In genomic region chr15:5155093-5155492, GRCm38 (mm10) we compare ENCODE assay signal across 21 mouse cellular contexts. TPM values are rescaled to one million over a fixed set of nuclear protein-coding genes. Genes with fewer than 3 reads are reported as not detected.
A peak's percentile ranks its signal among the peaks of the same experiment; 100 is the strongest.
DNase-seq lines count a peak whose midpoint lies in the region; ATAC-seq and TF ChIP-seq lines count a peak whose summit lies in the region.
"Had no signal": no experiment of that assay in that cellular context is flagged by ENCODE, and none has a peak within 500 bp of the region (broad histone marks: within the 10 kb centered on the region; RNA-seq: fewer than 3 reads in every experiment).

No protein-coding gene starts in this region.

- H3K36me3 ChIP-seq in G1E (replicated peaks) = peaks cover 55% of the 10 kb centered on the region
- no peaks in the 10 kb centered on the region for H3K36me3 ChIP-seq in intestine, embryonic 15.5 days
- H3K36me3 ChIP-seq in liver, embryonic 14.5 days (replicated peaks; ENCODE audit: control insufficient read depth, insufficient read depth, low read depth) = no peaks in the 10 kb centered on the region
- H3K36me3 ChIP-seq: forebrain, embryonic 10.5 days; neural tube, embryonic 13.5 days had no signal

- H3K27me3 ChIP-seq in G1E (ENCODE audit: insufficient read depth, low read length) = no peaks in the 10 kb centered on the region
- H3K27me3 ChIP-seq in intestine, embryonic 15.5 days (replicated peaks) = no peaks in the 10 kb centered on the region
- H3K27me3 ChIP-seq in liver, embryonic 14.5 days (ENCODE audit: control insufficient read depth, insufficient read depth, low read length) = no peaks in the 10 kb centered on the region
- H3K27me3 ChIP-seq: neural tube, embryonic 13.5 days had no signal

- no peak overlapping the region for H3K9ac ChIP-seq in intestine, embryonic 15.5 days
- H3K9ac ChIP-seq in liver, embryonic 14.5 days (replicated peaks) = no peak overlapping the region
- H3K9ac ChIP-seq: forebrain, postnatal 0 days; neural tube, embryonic 13.5 days had no signal

- no peaks in the 10 kb centered on the region for H3K9me3 ChIP-seq in G1E (replicated peaks)
- no peaks in the 10 kb centered on the region for H3K9me3 ChIP-seq in intestine, embryonic 15.5 days
- no peaks in the 10 kb centered on the region for H3K9me3 ChIP-seq in liver, embryonic 14.5 days (ENCODE audit: control insufficient read depth, low read length)
- H3K9me3 ChIP-seq: forebrain, embryonic 10.5 days; heart, embryonic 10.5 days; neural tube, embryonic 13.5 days had no signal

- TF ChIP-seq EP300 in liver, embryonic 14.5 days (IDR thresholded peaks at IDR 0.05; ENCODE audit: low read depth) = no peak

- H3K4me1 ChIP-seq in G1E (ENCODE audit: insufficient read depth, low read depth, low read length) = peaks cover 71% of the 10 kb centered on the region
- H3K4me1 ChIP-seq in intestine, embryonic 15.5 days (replicated peaks) = peaks cover 9% of the 10 kb centered on the region
- peaks cover 9 to 24% of the 10 kb centered on the region in 2 experiments for H3K4me1 ChIP-seq in liver, embryonic 14.5 days (replicated peaks; ENCODE audit: control insufficient read depth in 2 of 2, insufficient read depth in 2 of 2, low read length in 1 of 2)

- no peak for TF ChIP-seq CTCF in layer of hippocampus, adult 2 months (conservative IDR thresholded peaks at IDR 0.05)
- TF ChIP-seq CTCF in G1E (IDR thresholded peaks at IDR 0.05; ENCODE audit: low read depth, low read length) = no peak
- no peak for TF ChIP-seq CTCF in liver, embryonic 14.5 days (IDR thresholded peaks at IDR 0.05; ENCODE audit: low read depth)

- no peak for DNase-seq in layer of hippocampus, adult 2 months (ENCODE audit: low spot score in 2 of 2)
- no peak for DNase-seq in layer of hippocampus, postnatal 10 days (ENCODE audit: low spot score in 2 of 2)
- no peak for DNase-seq in G1E (ENCODE audit: low spot score)
- DNase-seq in liver, embryonic 14.5 days (ENCODE audit: low read depth in 3 of 3, low spot score in 3 of 3) = no peak
- DNase-seq in frontal cortex, postnatal 36 days (ENCODE audit: low spot score in 2 of 2) = no peak
- no peak for DNase-seq in adrenal gland, postnatal 10 days
- DNase-seq: adrenal gland, adult 8-10 months; cerebellum, adult 9-11 months; forebrain, postnatal 0 days; lung, postnatal 4 days; retina, postnatal 1 day; right cerebral cortex, postnatal 25 days; spleen, adult 18-20 months had no signal

- WGBS in intestine, embryonic 15.5 days = 73% methylated on average over 5 of the region's 5 CpGs
- WGBS in liver, embryonic 14.5 days (ENCODE audit: insufficient replicate concordance) = 68% methylated on average over 5 of the region's 5 CpGs

- H3K4me2 ChIP-seq in intestine, embryonic 15.5 days (replicated peaks) = 0 out of 2 replicates have a peak overlapping the region, but pooled peaks have one; percentile 30
- peak overlapping the region; percentile 34 for H3K4me2 ChIP-seq in liver, embryonic 14.5 days (ENCODE audit: low read depth)
- H3K4me2 ChIP-seq: neural tube, embryonic 13.5 days had no signal

- no peak overlapping the region for H3K4me3 ChIP-seq in layer of hippocampus, adult 2 months
- no peak overlapping the region; the same call in 1 of the 2 replicates for H3K4me3 ChIP-seq in G1E (ENCODE audit: low read depth, low read length)
- no peak overlapping the region for H3K4me3 ChIP-seq in intestine, embryonic 15.5 days (replicated peaks)
- no peak overlapping the region for H3K4me3 ChIP-seq in liver, embryonic 14.5 days (ENCODE audit: insufficient read depth in 1 of 2, low read depth in 2 of 2, low read length in 2 of 2)
- H3K4me3 ChIP-seq: forebrain, embryonic 10.5 days; heart, embryonic 10.5 days; myocyte; neural tube, embryonic 13.5 days had no signal

- ATAC-seq in G1E (ENCODE audit: extremely low read depth, insufficient number of reproducible peaks, low FRiP score, poor library complexity, severe bottlenecking) = peak; percentile 19; the same call in 1 of the 2 replicates
- ATAC-seq in intestine, embryonic 15.5 days = 0 out of 2 replicates have a peak, but pooled peaks have one; percentile 6
- no peak for ATAC-seq in liver, embryonic 14.5 days (ENCODE audit: insufficient read depth)
- ATAC-seq: activated CD4-positive, CD25-positive, alpha-beta regulatory T cell, adult 4 months; hindbrain, embryonic 16.5 days; midbrain, embryonic 16.5 days had no signal

- H3K27ac ChIP-seq in layer of hippocampus, adult 2 months = peak overlapping the region; percentile 48; the same call in 1 of the 2 replicates
- no peak overlapping the region for H3K27ac ChIP-seq in intestine, embryonic 15.5 days
- H3K27ac ChIP-seq in liver, embryonic 14.5 days = no peak overlapping the region; the same call in 1 of the 2 replicates
- H3K27ac ChIP-seq: forebrain, embryonic 10.5 days; heart, embryonic 10.5 days; neural tube, embryonic 13.5 days had no signal

RNA-seq across cellular contexts. Expression of gene Prkaa1, which starts 11.4 kb away (rescaled TPM):
- total RNA-seq in layer of hippocampus, adult 2 months (2021) = 10 to 100 TPM; 24.3 to 24.8 TPM
- total RNA-seq in layer of hippocampus, postnatal 10 days (2021) = 10 to 100 TPM; 19.9 to 21.3 TPM
- 109 and 121 TPM in 2 replicates for total RNA-seq in G1E (2014; fragmentation: Nextera tagmentation)
- 66.7 and 79.5 TPM in 2 replicates for total RNA-seq in G1E (2017)
- polyA plus RNA-seq in G1E (2012) = 4.5 and 5.8 TPM in 2 replicates
- 22.9 and 25.9 TPM in 2 replicates for polyA plus RNA-seq in intestine, embryonic 15.5 days (2015; fragmentation: Nextera tagmentation; extraction: Ambion mirVana)
- 6.6 and 8.6 TPM in 2 replicates for polyA plus RNA-seq in liver, embryonic 14.5 days (2012; rRNA removed)
- polyA plus RNA-seq in liver, embryonic 14.5 days (2014; fragmentation: Nextera tagmentation; extraction: Ambion mirVana) = 15.7 and 16.6 TPM in 2 replicates
- total RNA-seq in adrenal gland, postnatal 10 days (2021) = 10 to 100 TPM; 27.8 to 31.8 TPM

RNA-seq across cellular contexts. Expression of gene Ttc33, which starts 30.2 kb away (rescaled TPM):
- 10 to 100 TPM; 85.2 to 93.3 TPM for total RNA-seq in layer of hippocampus, adult 2 months (2021)
- total RNA-seq in layer of hippocampus, postnatal 10 days (2021) = 10 to 100 TPM; 54.5 to 57.7 TPM
- total RNA-seq in G1E (2014; fragmentation: Nextera tagmentation) (14.8 and 26.0 TPM in 2 replicates), G1E (2017) (63.5 and 64.7 TPM in 2 replicates)
- 10.6 and 47.8 TPM in 2 replicates for polyA plus RNA-seq in G1E (2012)
- 32.9 and 38.2 TPM in 2 replicates for polyA plus RNA-seq in intestine, embryonic 15.5 days (2015; fragmentation: Nextera tagmentation; extraction: Ambion mirVana)
- 3.1 and 6.6 TPM in 2 replicates for polyA plus RNA-seq in liver, embryonic 14.5 days (2012; rRNA removed)
- 13.6 and 13.9 TPM in 2 replicates for polyA plus RNA-seq in liver, embryonic 14.5 days (2014; fragmentation: Nextera tagmentation; extraction: Ambion mirVana)
- total RNA-seq in adrenal gland, postnatal 10 days (2021) = 10 to 100 TPM; 32.7 to 35.4 TPM

RNA-seq across cellular contexts. Expression of gene Rpl37, which starts 38.6 kb away (rescaled TPM):
- 100 to 1,000 TPM; 308 to 352 TPM for total RNA-seq in layer of hippocampus, adult 2 months (2021)
- 100 to 1,000 TPM; 260 to 290 TPM for total RNA-seq in layer of hippocampus, postnatal 10 days (2021)
- total RNA-seq in G1E (2014; fragmentation: Nextera tagmentation) (374 and 438 TPM in 2 replicates), G1E (2017) (1,244 and 1,575 TPM in 2 replicates)
- 48.0 and 51.7 TPM in 2 replicates for polyA plus RNA-seq in G1E (2012)
- polyA plus RNA-seq in intestine, embryonic 15.5 days (2015; fragmentation: Nextera tagmentation; extraction: Ambion mirVana) = 531 and 618 TPM in 2 replicates
- polyA plus RNA-seq in liver, embryonic 14.5 days (2012; rRNA removed) = 259 and 884 TPM in 2 replicates
- polyA plus RNA-seq in liver, embryonic 14.5 days (2014; fragmentation: Nextera tagmentation; extraction: Ambion mirVana) = 547 and 570 TPM in 2 replicates
- total RNA-seq in adrenal gland, postnatal 10 days (2021) = 100 to 1,000 TPM; 429 to 446 TPM

RNA-seq across cellular contexts. Expression of gene Card6, which starts 46.8 kb away (rescaled TPM):
- 1 to 10 TPM; 5.8 to 6.6 TPM for total RNA-seq in layer of hippocampus, adult 2 months (2021)
- total RNA-seq in layer of hippocampus, postnatal 10 days (2021) = 1 to 10 TPM; 1.5 to 3.2 TPM
- 19.2 and 20.8 TPM in 2 replicates for total RNA-seq in G1E (2014; fragmentation: Nextera tagmentation)
- 6.0 and 7.5 TPM in 2 replicates for total RNA-seq in G1E (2017)
- 1.9 and 2.0 TPM in 2 replicates for polyA plus RNA-seq in G1E (2012)
- 1.7 and 1.8 TPM in 2 replicates for polyA plus RNA-seq in intestine, embryonic 15.5 days (2015; fragmentation: Nextera tagmentation; extraction: Ambion mirVana)
- 0.57 and 0.63 TPM in 2 replicates for polyA plus RNA-seq in liver, embryonic 14.5 days (2012; rRNA removed)
- polyA plus RNA-seq in liver, embryonic 14.5 days (2014; fragmentation: Nextera tagmentation; extraction: Ambion mirVana) = 0.74 and 1.00 TPM in 2 replicates
- 1 to 10 TPM; 9.3 TPM for total RNA-seq in adrenal gland, postnatal 10 days (2021)
